Mouse (Mus musculus) bone marrow macrophage, adult 2 months (primary cell): ENCODE measurements around the gene Bahd1.

Experiments used
- CTCF ChIP-seq: IDR thresholded peaks from 2 replicates; pipeline ENCODE4 v1.5.1; 2012; ENCODE audit warnings: low read depth, mild to moderate bottlenecking, low read length, moderate library complexity
- POLR2A ChIP-seq: IDR thresholded peaks from 2 replicates; pipeline ENCODE4 v1.6.1; 2012; ENCODE audit warnings: mild to moderate bottlenecking, low read depth, low read length, borderline replicate concordance

- no peak for TF ChIP-seq CTCF
- TF ChIP-seq POLR2A, result no peak
Measured at GRCm38 (mm10) chr2:118905433-118906117, 5.4 kb downstream of the Bahd1 start.
